Mouse (Mus musculus) ES-Bruce4 (cell line): ENCODE measurements at regions not wholly inside any gene's neighbourhood (a gene's known extent, or its start where the extent isn't known, plus 50 kb on each side); places are given as distances from the start of the nearest gene placed in this dataset.
"Not testable (repeated sequence)": the region's sequence is repeated elsewhere in the genome, so short reads cannot be mapped to it uniquely, and the experiment has no call there.

Source experiments
- H3K27ac ChIP-seq: 2 replicates; pipeline ENCODE4 v1.5.1; 2012; ENCODE audit warnings: low read length, inconsistent platforms; ENCODE audit not compliant: insufficient read depth
- H3K27me3 ChIP-seq: 2 replicates; pipeline ENCODE4 v1.6.1; 2012; ENCODE audit warnings: mild to moderate bottlenecking, low read length, inconsistent platforms; ENCODE audit not compliant: control insufficient read depth, poor library complexity, insufficient read depth, severe bottlenecking
- H3K36me3 ChIP-seq: 2 replicates; pipeline ENCODE4 v1.6.1; 2012; ENCODE audit warnings: inconsistent platforms, mild to moderate bottlenecking, low read length, moderate library complexity; ENCODE audit not compliant: control insufficient read depth, poor library complexity, insufficient read depth, severe bottlenecking
- H3K4me1 ChIP-seq: one replicate; pipeline ENCODE4 v1.8.1; 2011; ENCODE audit warnings: low read length; ENCODE audit not compliant: control insufficient read depth, insufficient read depth
- H3K4me3 ChIP-seq: 2 replicates; pipeline ENCODE4 v1.5.1; 2011; ENCODE audit warnings: low read depth, mild to moderate bottlenecking, low read length
- H3K9ac ChIP-seq: 2 replicates; pipeline ENCODE4 v1.6.1; 2012; ENCODE audit warnings: low read depth, mild to moderate bottlenecking, inconsistent platforms; ENCODE audit not compliant: poor library complexity, severe bottlenecking
- H3K9me3 ChIP-seq: replicated peaks from 2 replicates; pipeline ENCODE4 v1.6.1; 2012; ENCODE audit warnings: mild to moderate bottlenecking, low read length, inconsistent platforms; ENCODE audit not compliant: control insufficient read depth, poor library complexity, insufficient read depth, severe bottlenecking
- CTCF ChIP-seq: IDR thresholded peaks from one replicate; pipeline ENCODE4 v1.8.1; 2011; ENCODE audit warnings: low read depth, low read length
- EP300 ChIP-seq: IDR thresholded peaks from 2 replicates; pipeline ENCODE4 v1.6.1; 2011; ENCODE audit warnings: low read depth, low read length; ENCODE audit not compliant: insufficient read depth
- POLR2A ChIP-seq: IDR thresholded peaks from one replicate; pipeline ENCODE4 v1.8.1; 2011; ENCODE audit warnings: low read length; ENCODE audit not compliant: insufficient read depth

- Histone ChIP-seq H3K9ac (no peak overlapping the region), H3K27me3 (0 out of 2 replicates have a peak, but pooled peaks cover 3% of the 10 kb centered on the region), H3K4me1 (no peaks in the 10 kb centered on the region), H3K27ac (no peak overlapping the region), H3K4me3 (no peak overlapping the region), H3K36me3 (no peaks in the 10 kb centered on the region), H3K9me3 (no peaks in the 10 kb centered on the region)
- TF ChIP-seq CTCF: no peak
- TF ChIP-seq POLR2A: no peak
- no peak for TF ChIP-seq EP300
These were observed 62.1 kb upstream of the Adgrl1 start for GRCm38 (mm10) chr8:83837637-83838378.

GRCm38 (mm10) chr8:83829851-83830250 lies 70.1 kb upstream of the Adgrl1 start:
- H3K4me1 ChIP-seq: no peaks in the 10 kb centered on the region
- TF ChIP-seq EP300: no peak
- no peak for TF ChIP-seq POLR2A
- peak; percentile 13 for TF ChIP-seq CTCF
- H3K36me3 ChIP-seq: no peaks in the 10 kb centered on the region
- H3K9me3 ChIP-seq: no peaks in the 10 kb centered on the region
- H3K9ac ChIP-seq: no peak overlapping the region
- no peak overlapping the region for H3K27ac ChIP-seq
- H3K27me3 ChIP-seq: 0 out of 2 replicates have a peak, but pooled peaks cover 6% of the 10 kb centered on the region
- H3K4me3 ChIP-seq: no peak overlapping the region

- Histone ChIP-seq H3K4me3 (no peak overlapping the region), H3K9ac (no peak overlapping the region), H3K27me3 (no peaks in the 10 kb centered on the region), H3K9me3 (no peaks in the 10 kb centered on the region), H3K36me3 (no peaks in the 10 kb centered on the region), H3K27ac (no peak overlapping the region), H3K4me1 (no peaks in the 10 kb centered on the region)
- TF ChIP-seq EP300: no peak
- TF ChIP-seq POLR2A: no peak
- no peak for TF ChIP-seq CTCF
These were observed 74.8 kb upstream of the Adgrl1 start for GRCm38 (mm10) chr8:83824925-83825680.

GRCm38 (mm10) chr8:83819086-83819485 lies 78.0 kb upstream of the Adgre5 start:
- Histone ChIP-seq H3K4me3 (no peak overlapping the region), H3K9ac (no peak overlapping the region), H3K9me3 (no peaks in the 10 kb centered on the region), H3K4me1 (peaks cover 5% of the 10 kb centered on the region), H3K27me3 (no peaks in the 10 kb centered on the region), H3K36me3 (no peaks in the 10 kb centered on the region), H3K27ac (peak overlapping the region; percentile 84)
- no peak for TF ChIP-seq CTCF
- no peak for TF ChIP-seq POLR2A
- no peak for TF ChIP-seq EP300

GRCm38 (mm10) chr8:83810651-83811050 lies 69.5 kb upstream of the Adgre5 start:
- Histone ChIP-seq H3K27ac (no peak overlapping the region), H3K9me3 (no peaks in the 10 kb centered on the region), H3K36me3 (no peaks in the 10 kb centered on the region), H3K9ac (no peak overlapping the region), H3K4me1 (no peaks in the 10 kb centered on the region), H3K4me3 (no peak overlapping the region), H3K27me3 (no peaks in the 10 kb centered on the region)
- no peak for TF ChIP-seq CTCF
- 0 out of 2 replicates have a peak, but pooled peaks have one; percentile 13 for TF ChIP-seq EP300

- no peaks in the 10 kb centered on the region for H3K27me3 ChIP-seq
- TF ChIP-seq POLR2A (no peak), CTCF (no peak), EP300 (no peak)
- H3K4me1 ChIP-seq: no peaks in the 10 kb centered on the region
- H3K27ac ChIP-seq: no peak overlapping the region
- no peaks in the 10 kb centered on the region for H3K9me3 ChIP-seq
- H3K9ac ChIP-seq: no peak overlapping the region
- no peaks in the 10 kb centered on the region for H3K36me3 ChIP-seq
- H3K4me3 ChIP-seq: no peak overlapping the region
These were observed 64.5 kb upstream of the Adgre5 start for GRCm38 (mm10) chr8:83805612-83806011.

GRCm38 (mm10) chr8:83803312-83803711 lies 62.2 kb upstream of the Adgre5 start:
- H3K9me3 ChIP-seq, H3K9ac ChIP-seq, H3K4me3 ChIP-seq, H3K27me3 ChIP-seq, H3K27ac ChIP-seq, H3K36me3 ChIP-seq, H3K4me1 ChIP-seq: not testable (repeated sequence)
